Mouse (Mus musculus) myocyte (in vitro differentiated cells): ENCODE data around the gene Dedd. TPM values are rescaled to one million over a fixed set of nuclear protein-coding genes. Genes with fewer than 3 reads are reported as not detected.
"Not testable (repeated sequence)": the region's sequence is repeated elsewhere in the genome, so short reads cannot be mapped to it uniquely, and the experiment has no call there.

ENCODE experiments used
- H3K27me3 ChIP-seq: one replicate; pipeline ENCODE4 v1.6.1; 2011; ENCODE audit not compliant: control insufficient read depth, insufficient read depth, insufficient read length
- H3K36me3 ChIP-seq: one replicate; pipeline ENCODE4 v1.6.1; 2011; ENCODE audit not compliant: control insufficient read depth, insufficient read depth
- H3K4me2 ChIP-seq: one replicate; pipeline ENCODE4 v1.6.1; 2011; ENCODE audit warnings: low read depth, control low read depth
- H3K4me3 ChIP-seq: one replicate; pipeline ENCODE4 v1.5.1; 2011; ENCODE audit warnings: mild to moderate bottlenecking, control low read depth, moderate library complexity
- H3K79me2 ChIP-seq: one replicate; pipeline ENCODE4 v1.6.1; 2011; ENCODE audit not compliant: control insufficient read depth, insufficient read depth
- H3ac ChIP-seq: one replicate; pipeline ENCODE4 v1.6.1; 2011; ENCODE audit not compliant: control insufficient read depth, insufficient read length
- CEBPB ChIP-seq: IDR thresholded peaks from 2 replicates; pipeline ENCODE4 v1.6.1; 2011; ENCODE audit warnings: mild to moderate bottlenecking, moderate library complexity; ENCODE audit not compliant: poor library complexity, insufficient read depth, severe bottlenecking
- E2F4 ChIP-seq: IDR thresholded peaks from one replicate; pipeline ENCODE4 v1.6.1; 2011; ENCODE audit warnings: mild to moderate bottlenecking, control low read depth, moderate library complexity; ENCODE audit not compliant: insufficient read depth
- MAX ChIP-seq: IDR thresholded peaks from one replicate; pipeline ENCODE4 v1.6.1; 2011; ENCODE audit warnings: low read depth, mild to moderate bottlenecking, control low read depth
- MYOD1 ChIP-seq, 3 experiments: IDR thresholded peaks; one replicate each; pipeline ENCODE4 v1.6.1; 2011; ENCODE audit warnings: control low read depth in 2 of 3, low read depth in 2 of 3, mild to moderate bottlenecking in 2 of 3, moderate library complexity in 1 of 3; ENCODE audit not compliant: insufficient read length in 2 of 3, control insufficient read depth in 1 of 3
- MYOG ChIP-seq, 3 experiments: IDR thresholded peaks; one replicate each; pipeline ENCODE4 v1.6.1; 2011; ENCODE audit warnings: control low read depth in 2 of 3, low read depth in 2 of 3, mild to moderate bottlenecking in 2 of 3; ENCODE audit not compliant: insufficient read length in 2 of 3, control insufficient read depth in 1 of 3, insufficient read depth in 1 of 3
- POLR2A ChIP-seq: IDR thresholded peaks from one replicate; pipeline ENCODE4 v1.6.1; 2011; ENCODE audit warnings: low read depth, mild to moderate bottlenecking, control low read depth, moderate library complexity; ENCODE audit not compliant: insufficient read length
- POLR2AphosphoS2 ChIP-seq: IDR thresholded peaks from one replicate; pipeline ENCODE4 v1.6.1; 2011; ENCODE audit warnings: low read depth, control low read depth; ENCODE audit not compliant: insufficient read length
- REST ChIP-seq: IDR thresholded peaks from one replicate; pipeline ENCODE4 v1.6.1; 2011; ENCODE audit warnings: mild to moderate bottlenecking, control low read depth, moderate library complexity; ENCODE audit not compliant: insufficient read depth, insufficient read length
- SRF ChIP-seq: IDR thresholded peaks from one replicate; pipeline ENCODE4 v1.6.1; 2011; ENCODE audit warnings: low read depth; ENCODE audit not compliant: control insufficient read depth, insufficient read length
- TCF12 ChIP-seq: IDR thresholded peaks from one replicate; pipeline ENCODE4 v1.6.1; 2011; ENCODE audit warnings: mild to moderate bottlenecking, control low read depth; ENCODE audit not compliant: poor library complexity, insufficient read depth, severe bottlenecking
- TCF3 ChIP-seq: IDR thresholded peaks from one replicate; pipeline ENCODE4 v1.6.1; 2011; ENCODE audit warnings: low read depth, control low read depth; ENCODE audit not compliant: insufficient read length
- USF1 ChIP-seq: IDR thresholded peaks from one replicate; pipeline ENCODE4 v1.6.1; 2011; ENCODE audit warnings: low read depth, mild to moderate bottlenecking, control low read depth, moderate library complexity
- polyA plus RNA-seq: library from polyadenylated mRNA; unstranded; fragments of >200 nt; fragmentation: generic; extraction: Trizol; gene quantifications from one replicate; pipeline ENCODE4 v1.2.1, GENCODE M21; 2012; ENCODE audit warnings: missing spikeins

Gene Dedd
- polyA plus RNA-seq, 1 experiment, result 59.9 TPM

DNA sequence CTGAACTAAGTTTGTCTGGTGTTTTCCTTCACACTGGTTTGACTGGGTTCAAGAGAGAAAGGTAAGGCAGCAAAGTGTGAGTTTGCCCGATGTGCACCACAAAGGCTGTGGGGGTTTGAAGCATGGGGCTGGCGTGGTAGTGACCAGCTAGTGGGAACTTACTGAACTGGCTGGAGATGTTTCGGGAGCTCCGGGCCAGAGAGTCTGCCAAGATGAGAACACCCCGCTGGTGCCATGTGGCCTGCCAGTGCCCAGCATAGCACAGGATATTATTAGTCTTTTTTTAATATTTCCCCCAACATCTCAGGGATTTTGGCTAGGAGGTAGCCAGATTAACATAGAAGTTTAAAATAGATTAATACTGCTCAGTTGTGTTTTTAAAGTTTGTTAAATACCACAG is 8.8 kb upstream of the Dedd start:
- H3K27me3 ChIP-seq, result no peaks in the 10 kb centered on the region
- no peak overlapping the region for H3ac ChIP-seq
- no peak overlapping the region for H3K4me3 ChIP-seq
- H3K4me2 ChIP-seq, result no peak overlapping the region
- H3K36me3 ChIP-seq, result no peaks in the 10 kb centered on the region
- peaks cover 3% of the 10 kb centered on the region for H3K79me2 ChIP-seq
- TF ChIP-seq USF1 (no peak), MAX (no peak), TCF3 (no peak), MYOD1 (IDR thresholded peaks at IDR 0.05; ENCODE audit: control insufficient read depth in 1 of 3, insufficient read length in 2 of 3, low read depth in 2 of 3) (no peak), REST (no peak), POLR2AphosphoS2 (no peak), CEBPB (no peak), POLR2A (no peak), SRF (no peak), TCF12 (no peak), E2F4 (no peak), MYOG (IDR thresholded peaks at IDR 0.05; ENCODE audit: control insufficient read depth in 1 of 3, insufficient read depth in 1 of 3, insufficient read length in 2 of 3, low read depth in 2 of 3) (no peak)

GRCm38 (mm10) chr1:171321415-171321814 is 7.5 kb upstream of the Dedd start:
- no peak overlapping the region for H3K4me3 ChIP-seq
- H3K36me3 ChIP-seq, result peaks cover 3% of the 10 kb centered on the region
- H3ac ChIP-seq, result no peak overlapping the region
- H3K79me2 ChIP-seq, result peaks cover 15% of the 10 kb centered on the region
- TF ChIP-seq TCF3 (no peak), POLR2AphosphoS2 (no peak), USF1 (no peak), MYOG (IDR thresholded peaks at IDR 0.05; ENCODE audit: control insufficient read depth in 1 of 3, insufficient read depth in 1 of 3, insufficient read length in 2 of 3, low read depth in 2 of 3) (no peak), MYOD1 (IDR thresholded peaks at IDR 0.05; ENCODE audit: control insufficient read depth in 1 of 3, insufficient read length in 2 of 3, low read depth in 2 of 3) (no peak), POLR2A (no peak), SRF (no peak), TCF12 (no peak), REST (no peak), E2F4 (no peak), CEBPB (no peak), MAX (no peak)
- H3K27me3 ChIP-seq, result no peaks in the 10 kb centered on the region
- no peak overlapping the region for H3K4me2 ChIP-seq

DNA sequence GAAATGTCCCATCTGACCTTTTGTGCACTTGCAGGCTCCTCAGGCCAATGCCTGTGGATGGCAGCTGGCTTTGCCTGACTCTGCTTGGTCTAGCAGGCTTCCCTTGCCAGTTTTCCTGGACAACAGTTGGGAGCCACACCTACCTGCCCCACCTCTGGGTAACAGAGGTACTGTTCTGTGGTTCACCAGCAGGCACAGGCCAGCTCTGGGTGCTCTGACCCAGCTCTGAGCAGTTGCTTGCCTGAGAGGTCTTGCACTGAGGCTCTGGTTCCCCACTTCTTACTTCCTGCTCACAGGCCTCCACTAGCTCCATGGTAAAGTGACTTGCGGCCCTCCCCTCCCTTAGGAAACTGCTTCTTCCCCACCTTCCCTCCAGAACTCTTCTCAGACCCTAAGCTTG is 6.9 kb upstream of the Dedd start:
- no peak for TF ChIP-seq POLR2A
- TF ChIP-seq MYOD1 (IDR thresholded peaks at IDR 0.05; ENCODE audit: control insufficient read depth in 1 of 3, insufficient read length in 2 of 3, low read depth in 2 of 3), result no peak
- no peak for TF ChIP-seq E2F4
- no peak for TF ChIP-seq TCF12
- peak; percentile 64 for TF ChIP-seq POLR2AphosphoS2
- TF ChIP-seq MYOG (IDR thresholded peaks at IDR 0.05; ENCODE audit: control insufficient read depth in 1 of 3, insufficient read depth in 1 of 3, insufficient read length in 2 of 3, low read depth in 2 of 3), result peak in 1 of 3 experiments; percentile 36

DNA sequence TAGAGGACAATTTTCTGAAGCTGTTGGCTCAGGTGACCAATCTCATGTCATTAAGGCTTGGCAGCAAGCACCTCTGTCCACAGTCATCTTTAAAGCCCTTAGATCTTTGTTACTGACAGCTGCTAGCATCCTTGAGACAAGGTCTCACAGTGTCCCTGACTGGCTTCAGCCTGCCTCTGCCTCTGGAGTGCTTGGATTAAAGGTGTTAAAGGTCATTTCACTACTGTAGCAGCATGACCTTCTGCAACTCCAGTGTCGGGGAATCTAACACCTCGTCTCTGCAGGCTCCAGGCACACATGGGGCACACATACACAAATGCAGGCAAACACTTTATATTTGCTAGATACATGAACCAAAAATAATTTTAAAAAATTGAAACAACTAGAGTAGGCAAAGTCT is 3.4 kb upstream of the Dedd start:
- no peaks in the 10 kb centered on the region for H3K27me3 ChIP-seq
- peaks cover 44% of the 10 kb centered on the region for H3K79me2 ChIP-seq
- TF ChIP-seq MAX, result no peak
- no peak for TF ChIP-seq USF1
- TF ChIP-seq MYOD1 (IDR thresholded peaks at IDR 0.05; ENCODE audit: control insufficient read depth in 1 of 3, insufficient read length in 2 of 3, low read depth in 2 of 3), result no peak
- TF ChIP-seq POLR2A, result no peak
- TF ChIP-seq REST, result no peak
- no peak for TF ChIP-seq TCF12
- H3K4me3 ChIP-seq, result no peak overlapping the region
- no peak overlapping the region for H3ac ChIP-seq
- H3K4me2 ChIP-seq, result peak overlapping the region; percentile 12
- peaks cover 3% of the 10 kb centered on the region for H3K36me3 ChIP-seq

More for the DNA sequence above, 6.9 kb upstream of the Dedd start:
- H3ac ChIP-seq, result no peak overlapping the region
- peaks cover 3% of the 10 kb centered on the region for H3K36me3 ChIP-seq
- no peaks in the 10 kb centered on the region for H3K27me3 ChIP-seq
- peaks cover 19% of the 10 kb centered on the region for H3K79me2 ChIP-seq
- H3K4me3 ChIP-seq, result no peak overlapping the region
- no peak overlapping the region for H3K4me2 ChIP-seq

DNA sequence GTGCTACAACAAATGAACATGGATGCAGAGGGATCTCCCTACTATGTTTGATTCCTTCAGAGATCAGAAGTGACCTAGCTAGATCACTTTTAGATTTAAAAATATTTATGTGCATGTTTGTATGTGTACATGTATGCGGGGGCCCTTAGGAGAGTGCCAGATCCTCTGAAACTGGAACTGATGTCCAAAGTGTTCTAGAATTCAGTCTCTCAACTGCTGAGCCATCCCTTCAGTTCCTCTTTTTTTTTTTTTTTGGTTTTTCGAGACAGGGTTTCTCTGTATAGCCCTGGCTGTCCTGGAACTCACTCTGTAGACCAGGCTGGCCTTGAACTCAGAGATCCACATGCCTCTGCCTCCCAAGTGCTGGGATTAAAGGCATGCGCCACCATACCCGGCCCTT is 2.4 kb upstream of the Dedd start:
- H3K79me2 ChIP-seq, result peaks cover 52% of the 10 kb centered on the region
- H3K27me3 ChIP-seq, H3K4me3 ChIP-seq, H3K36me3 ChIP-seq, H3ac ChIP-seq: not testable (repeated sequence)
- H3K4me2 ChIP-seq, result peak overlapping the region; percentile 18

GRCm38 (mm10) chr1:171328244-171328643 is 701 bp upstream of the Dedd start:
- Histone ChIP-seq H3K27me3 (no peaks in the 10 kb centered on the region), H3K36me3 (peaks cover 3% of the 10 kb centered on the region), H3K4me2 (peak overlapping the region; percentile 84), H3ac (peak overlapping the region; percentile 77), H3K4me3 (peak overlapping the region; percentile 93), H3K79me2 (peaks cover 68% of the 10 kb centered on the region)
- TF ChIP-seq CEBPB (no peak), POLR2AphosphoS2 (no peak), TCF12 (no peak), USF1 (no peak), MAX (no peak), POLR2A (no peak), MYOD1 (IDR thresholded peaks at IDR 0.05; ENCODE audit: control insufficient read depth in 1 of 3, insufficient read length in 2 of 3, low read depth in 2 of 3) (no peak), MYOG (IDR thresholded peaks at IDR 0.05; ENCODE audit: control insufficient read depth in 1 of 3, insufficient read depth in 1 of 3, insufficient read length in 2 of 3, low read depth in 2 of 3) (no peak), TCF3 (no peak), REST (no peak), E2F4 (no peak), SRF (no peak)
